Mouse (Mus musculus) hindbrain, embryonic 14.5 days (tissue): ENCODE measurements at regions not wholly inside any gene's neighbourhood (a gene's known extent, or its start where the extent isn't known, plus 50 kb on each side); places are given as distances from the start of the nearest gene placed in this dataset.

Experiments used
- ATAC-seq: fragments of 200-750 bp; cut with Nextera tagmentation; 2 replicates; pipeline ENCODE4 v1.8.0; 2017; ENCODE audit warnings: moderate number of reproducible peaks, mild to moderate bottlenecking, moderate TSS enrichment, moderate library complexity; ENCODE audit not compliant: low FRiP score
- DNase-seq: peaks from one replicate; pipeline ENCODE4 v3.0.0-alpha.2; 2015; ENCODE audit warnings: low spot score
- H3K27ac ChIP-seq: fragments of 300-500 bp; sonication (generic); 2 replicates; pipeline ENCODE4 v1.5.1; 2014; ENCODE audit warnings: mild to moderate bottlenecking, moderate library complexity
- H3K27me3 ChIP-seq: fragments of 300-500 bp; sonication (generic); 2 replicates; pipeline ENCODE4 v1.6.1; 2014; ENCODE audit warnings: mild to moderate bottlenecking, low read length, mixed read lengths; ENCODE audit not compliant: control insufficient read depth, insufficient read depth
- H3K36me3 ChIP-seq: fragments of 300-500 bp; sonication (generic); replicated peaks from 2 replicates; pipeline ENCODE4 v1.6.1; 2014; ENCODE audit not compliant: control insufficient read depth, insufficient read depth
- H3K4me1 ChIP-seq: fragments of 300-500 bp; sonication (generic); replicated peaks from 2 replicates; pipeline ENCODE4 v1.6.1; 2014; ENCODE audit warnings: antibody characterized with exemption, low read length, mixed read lengths; ENCODE audit not compliant: control insufficient read depth, insufficient read depth
- H3K4me2 ChIP-seq: fragments of 300-500 bp; sonication (generic); replicated peaks from 2 replicates; pipeline ENCODE4 v1.6.1; 2014; ENCODE audit warnings: mild to moderate bottlenecking, moderate library complexity
- H3K4me3 ChIP-seq: fragments of 300-500 bp; sonication (generic); replicated peaks from 2 replicates; pipeline ENCODE4 v1.5.1; 2014; ENCODE audit warnings: mild to moderate bottlenecking, low read length
- H3K9ac ChIP-seq: fragments of 300-500 bp; sonication (generic); 2 replicates; pipeline ENCODE4 v1.6.1; 2014
- H3K9me3 ChIP-seq: fragments of 300-500 bp; sonication (generic); 2 replicates; pipeline ENCODE4 v1.6.1; 2016; ENCODE audit warnings: low read length; ENCODE audit not compliant: control insufficient read depth
- WGBS: fragments of 180-500 bp; shearing (Covaris S2); extraction: QIAGEN DNeasy Blood & Tissue Kit; methylation state at CpG from one replicate; pipeline ENCODE4 v1.1.7; 2014; 5-methylcytosine and 5-hydroxymethylcytosine counted together

DNA sequence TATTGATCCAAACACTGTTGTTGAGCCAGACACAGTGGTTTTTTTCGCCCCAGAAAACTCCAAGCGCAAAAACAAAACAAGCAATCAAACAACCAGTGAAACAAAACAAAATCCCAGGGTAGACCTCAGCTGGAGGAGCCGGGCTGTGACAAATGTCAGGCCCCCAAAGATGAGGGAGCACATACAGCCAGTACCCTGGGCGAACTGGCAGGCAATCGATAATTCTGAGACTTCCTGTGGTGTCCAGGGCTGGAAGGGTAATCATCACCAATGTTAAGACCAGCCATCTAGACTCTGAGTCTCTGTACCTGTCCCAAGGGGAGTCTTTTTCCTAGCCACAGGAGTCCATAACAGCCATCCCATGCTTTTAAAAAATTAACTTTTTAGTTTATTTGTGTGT is 80.6 kb downstream of the Mtx3 start:
- no peaks in the 10 kb centered on the region for H3K27me3 ChIP-seq
- H3K27ac ChIP-seq, result no peak overlapping the region
- no peak overlapping the region for H3K4me3 ChIP-seq
- no peaks in the 10 kb centered on the region for H3K36me3 ChIP-seq
- no peaks in the 10 kb centered on the region for H3K4me1 ChIP-seq
- no peaks in the 10 kb centered on the region for H3K9me3 ChIP-seq
- WGBS, result 76% methylated on average over 5 of the region's 5 CpGs
- no peak for ATAC-seq
- no peak overlapping the region for H3K4me2 ChIP-seq
- no peak for DNase-seq
- H3K9ac ChIP-seq, result no peak overlapping the region

DNA sequence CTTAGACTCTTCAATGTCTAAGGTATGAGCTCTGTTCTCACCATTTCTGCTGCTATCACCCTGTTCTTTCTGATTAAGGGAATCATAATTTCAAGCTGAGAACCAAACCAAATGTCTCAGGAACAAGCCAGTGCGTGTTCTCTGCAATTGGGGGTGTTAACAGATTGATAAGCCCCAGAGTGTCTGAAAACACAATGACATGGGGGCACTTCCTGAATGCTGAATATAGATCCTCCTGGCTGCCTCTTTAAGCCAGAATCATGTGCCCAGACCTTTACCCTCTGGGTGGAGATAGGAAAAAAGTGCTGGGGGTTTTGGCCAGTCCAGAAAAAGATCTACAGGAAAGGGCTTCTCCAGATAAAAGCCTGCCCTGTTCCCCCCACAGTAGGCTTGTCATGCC is 84.0 kb downstream of the Mtx3 start:
- Histone ChIP-seq H3K4me3 (no peak overlapping the region), H3K36me3 (no peaks in the 10 kb centered on the region), H3K9me3 (no peaks in the 10 kb centered on the region), H3K27me3 (no peaks in the 10 kb centered on the region), H3K4me2 (no peak overlapping the region), H3K27ac (no peak overlapping the region), H3K4me1 (no peaks in the 10 kb centered on the region), H3K9ac (no peak overlapping the region)
- no peak for ATAC-seq
- no peak for DNase-seq
- 78% methylated on average over 1 of the region's 1 CpGs for WGBS

DNA sequence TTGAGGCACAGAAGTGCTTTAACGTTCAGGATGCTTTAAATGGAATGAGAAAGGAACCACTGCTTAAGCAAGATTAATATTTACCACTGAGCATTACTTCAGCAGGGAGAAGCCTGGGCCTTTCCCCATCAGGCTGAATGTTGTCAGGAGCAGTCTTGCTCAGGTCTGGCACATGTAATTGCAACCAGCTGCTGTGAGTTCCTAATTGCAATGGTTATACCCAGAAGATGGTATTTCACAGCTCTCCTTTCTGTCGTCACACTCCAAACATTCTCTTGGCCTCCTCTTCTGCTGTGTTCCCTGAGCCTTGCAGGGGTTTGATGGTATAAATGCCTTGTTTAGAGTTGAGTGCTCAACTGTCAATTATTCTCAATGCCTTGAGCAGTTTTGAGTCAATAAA is 87.1 kb downstream of the Mtx3 start:
- ATAC-seq (no peak), DNase-seq (no peak)
- 79% methylated on average over 2 of the region's 2 CpGs for WGBS
- H3K4me3 ChIP-seq, result no peak overlapping the region
- H3K4me2 ChIP-seq, result no peak overlapping the region
- no peaks in the 10 kb centered on the region for H3K4me1 ChIP-seq
- H3K27ac ChIP-seq, result no peak overlapping the region
- no peaks in the 10 kb centered on the region for H3K9me3 ChIP-seq
- H3K27me3 ChIP-seq, result no peaks in the 10 kb centered on the region
- H3K36me3 ChIP-seq, result no peaks in the 10 kb centered on the region
- H3K9ac ChIP-seq, result no peak overlapping the region

DNA sequence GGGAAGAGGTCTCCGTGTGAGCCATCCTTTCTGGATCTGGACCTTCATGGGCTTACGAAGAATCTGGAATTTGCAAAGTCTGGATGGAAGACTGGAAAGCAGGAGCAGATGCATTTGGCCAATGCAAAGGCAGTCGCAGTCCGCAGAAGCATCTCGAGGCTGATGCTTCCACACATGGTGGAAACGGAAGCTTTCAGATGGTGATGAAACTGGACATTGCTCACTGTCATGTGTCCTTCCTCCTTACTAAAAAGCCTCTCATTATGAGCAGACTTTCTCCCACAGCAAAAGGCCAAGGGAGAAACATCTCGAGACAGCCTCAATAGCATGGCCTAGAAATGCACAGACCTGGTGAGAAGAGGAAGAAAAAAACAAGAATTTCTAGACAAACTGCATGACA is 94.5 kb downstream of the Mtx3 start:
- ATAC-seq (no peak), DNase-seq (no peak)
- Histone ChIP-seq H3K27ac (no peak overlapping the region), H3K4me2 (no peak overlapping the region), H3K9me3 (no peaks in the 10 kb centered on the region), H3K36me3 (no peaks in the 10 kb centered on the region), H3K4me3 (no peak overlapping the region), H3K4me1 (no peaks in the 10 kb centered on the region), H3K9ac (no peak overlapping the region), H3K27me3 (no peaks in the 10 kb centered on the region)
- 94% methylated on average over 7 of the region's 7 CpGs for WGBS

DNA sequence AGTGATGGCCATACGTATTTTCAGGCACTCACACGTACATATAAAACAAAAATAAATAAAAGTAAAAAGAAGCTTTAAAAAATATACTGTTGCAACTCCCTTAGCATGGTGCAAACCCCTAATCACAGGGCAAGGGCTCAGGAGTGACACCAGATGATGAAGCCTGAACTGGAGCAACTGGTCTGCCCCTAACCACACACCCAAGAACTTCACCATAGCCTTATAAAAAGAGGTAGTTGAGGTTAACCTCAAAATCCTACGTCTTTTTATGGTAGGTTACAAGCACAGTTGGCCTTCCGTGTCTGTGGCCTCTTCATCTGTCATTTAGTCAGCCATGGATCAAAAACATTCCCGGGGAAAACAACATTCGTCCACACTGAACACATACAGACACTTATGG is 96.0 kb downstream of the Mtx3 start:
- 89% methylated on average over 6 of the region's 6 CpGs for WGBS
- no peak for ATAC-seq
- no peak overlapping the region for H3K4me3 ChIP-seq
- H3K4me1 ChIP-seq, result no peaks in the 10 kb centered on the region
- no peak overlapping the region for H3K27ac ChIP-seq
- no peaks in the 10 kb centered on the region for H3K27me3 ChIP-seq
- H3K36me3 ChIP-seq, result no peaks in the 10 kb centered on the region
- no peaks in the 10 kb centered on the region for H3K9me3 ChIP-seq
- DNase-seq, result no peak
- no peak overlapping the region for H3K4me2 ChIP-seq
- H3K9ac ChIP-seq, result no peak overlapping the region

DNA sequence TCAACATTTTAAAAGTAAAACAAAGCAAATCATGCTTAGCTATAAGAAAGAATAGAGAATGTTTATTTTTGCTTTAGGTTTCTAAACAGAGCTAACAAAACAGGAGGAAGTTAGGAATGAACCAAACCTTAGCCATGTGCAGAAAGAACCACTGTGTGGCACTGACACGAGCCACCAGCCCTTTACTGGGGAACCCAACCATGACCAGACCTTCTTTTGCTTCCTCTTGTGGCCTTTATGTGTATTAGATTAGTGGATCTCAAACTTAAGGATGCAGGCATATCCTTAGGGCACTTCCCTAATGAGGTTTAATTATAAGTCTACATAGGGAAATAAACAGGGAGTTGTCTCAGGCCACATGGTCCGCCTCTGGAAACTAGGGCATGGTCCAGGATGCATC is 104.0 kb downstream of the Mtx3 start:
- 68% methylated on average over 2 of the region's 2 CpGs for WGBS
- no peaks in the 10 kb centered on the region; the same call in 1 of the 2 replicates for H3K9me3 ChIP-seq
- H3K36me3 ChIP-seq, result no peaks in the 10 kb centered on the region
- ATAC-seq (no peak), DNase-seq (no peak)
- H3K4me1 ChIP-seq, result no peaks in the 10 kb centered on the region
- no peak overlapping the region for H3K9ac ChIP-seq
- H3K27me3 ChIP-seq, result no peaks in the 10 kb centered on the region
- no peak overlapping the region for H3K4me3 ChIP-seq
- no peak overlapping the region for H3K4me2 ChIP-seq
- no peak overlapping the region for H3K27ac ChIP-seq

DNA sequence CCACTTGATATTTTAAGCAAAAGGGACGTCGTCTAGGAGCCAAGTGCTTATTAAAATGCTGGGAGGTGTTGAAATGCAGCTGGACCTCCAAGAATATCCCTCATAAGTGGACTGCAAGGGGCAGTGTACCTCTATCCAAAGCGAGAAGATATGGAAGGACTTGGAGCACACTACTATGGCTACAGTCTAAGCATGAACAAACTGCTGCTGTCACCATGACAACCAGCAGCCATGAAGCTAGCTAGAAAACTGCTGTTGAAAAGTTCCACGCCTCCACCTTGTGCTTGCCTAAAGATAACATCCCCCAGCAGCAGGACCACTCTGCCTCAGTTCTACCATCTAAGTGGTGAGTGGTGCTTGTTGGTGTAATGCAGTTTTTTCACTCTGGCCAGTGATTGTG is 115.5 kb downstream of the Mtx3 start:
- no peak for DNase-seq
- Histone ChIP-seq H3K36me3 (no peaks in the 10 kb centered on the region), H3K27ac (no peak overlapping the region), H3K27me3 (no peaks in the 10 kb centered on the region), H3K9ac (no peak overlapping the region), H3K4me2 (no peak overlapping the region), H3K9me3 (no peaks in the 10 kb centered on the region), H3K4me3 (no peak overlapping the region), H3K4me1 (no peaks in the 10 kb centered on the region)
- no peak for ATAC-seq
- 58% methylated on average over 4 of the region's 4 CpGs for WGBS

DNA sequence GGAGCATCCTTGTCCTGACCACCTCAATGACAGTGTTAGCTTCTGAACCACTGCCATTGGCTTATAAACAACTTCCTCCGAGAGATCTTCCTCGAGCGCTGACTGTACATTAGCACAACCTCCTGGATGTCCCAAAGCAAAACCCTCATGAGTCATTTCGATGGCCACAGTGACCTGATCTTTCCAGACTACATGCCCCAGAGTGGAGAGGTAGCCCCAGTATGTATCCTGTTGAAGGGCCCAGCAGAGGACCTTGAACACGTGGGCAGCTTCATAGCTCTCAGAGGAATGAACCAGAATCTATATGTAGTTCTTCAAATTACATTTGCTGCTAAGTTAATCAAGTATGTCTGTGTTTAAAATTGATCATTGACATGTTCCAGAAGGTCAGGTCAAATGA is 118.1 kb downstream of the Mtx3 start:
- DNase-seq, result no peak
- H3K4me3 ChIP-seq, result no peak overlapping the region

DNA sequence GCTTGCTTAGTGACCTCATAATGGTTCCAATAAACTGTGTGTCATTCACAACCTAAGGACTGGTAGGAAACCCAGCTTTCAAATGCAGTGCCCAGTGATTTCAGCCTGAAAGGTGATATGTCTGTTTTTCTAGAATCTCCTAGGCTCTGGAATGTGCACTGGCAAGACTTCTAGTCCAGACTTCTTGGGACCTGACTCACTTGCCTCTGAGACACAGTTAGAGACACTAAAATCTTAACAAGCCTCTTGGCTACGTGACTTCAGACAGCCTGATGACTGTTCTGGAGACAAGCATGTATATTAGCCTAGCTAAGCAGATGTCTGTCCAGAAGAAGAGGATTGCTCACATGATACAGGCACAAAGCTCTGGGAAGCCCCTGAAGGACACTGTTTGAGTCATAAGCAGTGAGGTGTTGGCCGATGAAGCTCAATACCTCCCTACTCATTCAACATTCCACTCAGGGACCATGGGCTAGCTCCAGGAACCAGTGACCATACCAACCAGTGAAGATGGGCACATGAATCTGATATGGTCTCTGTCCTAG is 118.9 kb downstream of the Mtx3 start:
- Histone ChIP-seq H3K27ac (no peak overlapping the region), H3K9me3 (no peaks in the 10 kb centered on the region), H3K4me2 (no peak overlapping the region), H3K4me1 (no peaks in the 10 kb centered on the region), H3K4me3 (no peak overlapping the region), H3K27me3 (no peaks in the 10 kb centered on the region), H3K36me3 (no peaks in the 10 kb centered on the region), H3K9ac (no peak overlapping the region)
- whole genome bisulfite sequencing, result 90% methylated on average over 2 of the region's 2 CpGs
- DNase-seq, result no peak
- no peak for ATAC-seq

More for the DNA sequence above, 118.1 kb downstream of the Mtx3 start:
- no peaks in the 10 kb centered on the region for H3K4me1 ChIP-seq
- H3K4me2 ChIP-seq, result no peak overlapping the region
- H3K9ac ChIP-seq, result no peak overlapping the region
- H3K36me3 ChIP-seq, result no peaks in the 10 kb centered on the region
- ATAC-seq, result no peak
- H3K27me3 ChIP-seq, result no peaks in the 10 kb centered on the region
- no peak overlapping the region for H3K27ac ChIP-seq
- WGBS, result 89% methylated on average over 5 of the region's 5 CpGs
- no peaks in the 10 kb centered on the region for H3K9me3 ChIP-seq

DNA sequence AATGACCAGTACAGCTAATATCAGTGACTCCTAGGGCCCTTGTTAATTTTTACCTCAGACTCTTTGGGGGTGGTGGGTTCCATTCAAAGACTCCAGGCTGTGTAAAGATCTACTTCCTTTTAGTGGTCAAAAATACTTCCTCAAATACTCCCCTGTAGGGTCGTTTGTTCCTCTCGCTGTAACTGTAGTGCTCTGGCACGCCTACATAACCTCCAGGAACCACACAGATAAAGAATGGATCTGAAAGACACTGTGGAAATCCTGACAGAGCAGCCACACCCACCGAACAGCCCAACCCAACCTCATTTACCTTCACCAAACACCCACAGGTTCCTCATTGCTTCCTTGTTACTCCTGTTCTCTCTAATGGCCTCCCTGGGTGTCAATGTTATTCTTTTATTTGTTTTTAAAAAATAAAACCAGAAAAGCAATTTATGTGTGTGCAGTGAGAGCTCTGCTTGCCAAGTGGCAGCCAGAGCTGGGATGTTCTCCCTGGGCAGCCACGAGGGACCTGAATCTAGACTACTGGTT is 119.7 kb downstream of the Mtx3 start:
- no peak for DNase-seq
- no peak overlapping the region for H3K4me2 ChIP-seq
- H3K4me3 ChIP-seq, result no peak overlapping the region
- H3K36me3 ChIP-seq, result no peaks in the 10 kb centered on the region
- 86% methylated on average over 5 of the region's 5 CpGs for WGBS
- H3K9ac ChIP-seq, result no peak overlapping the region
- no peak overlapping the region for H3K27ac ChIP-seq
- no peak for ATAC-seq
- no peaks in the 10 kb centered on the region for H3K4me1 ChIP-seq
- H3K9me3 ChIP-seq, result no peaks in the 10 kb centered on the region
- H3K27me3 ChIP-seq, result no peaks in the 10 kb centered on the region
